Mouse (Mus musculus) cerebellum, adult 11 months (tissue): ENCODE measurements around the gene Olfr1496.
A peak's percentile ranks its signal among the peaks of the same experiment; 100 is the strongest.
"Not testable (repeated sequence)": the region's sequence is repeated elsewhere in the genome, so short reads cannot be mapped to it uniquely, and the experiment has no call there.

Experiments used
- DNase-seq: peaks from one replicate; pipeline ENCODE4 v3.0.0; 2022

The Olfr1496 gene

DNA sequence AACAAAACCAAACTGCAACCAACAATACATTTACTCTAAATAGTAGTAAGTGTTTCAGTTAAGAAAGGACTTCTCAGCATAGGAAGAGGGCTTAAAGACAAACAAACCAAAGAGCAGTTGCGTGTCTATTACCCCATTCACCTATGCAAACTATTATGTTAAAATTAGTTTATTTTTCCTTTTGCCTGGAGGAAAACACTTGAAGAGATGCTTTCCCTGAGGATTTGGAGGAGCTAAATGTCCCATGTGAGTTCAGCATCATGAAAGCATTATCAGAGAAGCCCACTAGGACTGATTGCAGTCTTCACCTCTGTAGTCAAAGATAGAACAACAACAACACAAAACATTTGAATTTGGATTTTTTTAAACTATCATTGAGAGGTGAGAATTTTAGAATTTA is at the start of gene Olfr1496:
Olfr1496 (plus strand) TSS at position 301 of the 400 bp plus-strand sequence.
- no peak for DNase-seq

DNA sequence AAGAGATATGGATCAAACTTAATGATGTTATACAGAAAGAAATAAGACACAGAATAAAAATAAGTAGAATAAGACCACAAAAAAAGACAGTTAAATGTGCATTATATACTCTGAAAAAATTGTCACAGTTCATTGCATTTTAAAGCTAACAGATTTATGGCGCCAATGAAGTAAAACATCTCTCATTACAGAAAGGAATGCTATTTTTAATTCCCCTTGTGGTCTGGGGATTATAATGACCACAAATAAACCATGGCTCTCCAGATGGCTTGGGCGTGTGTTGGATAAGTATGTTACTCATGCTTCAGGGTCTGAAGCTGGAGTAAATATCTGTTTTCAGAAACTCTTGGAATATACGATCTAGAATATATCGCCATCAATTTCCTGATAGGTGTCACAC is 38.2 kb upstream of the Olfr1496 start, which contains the start of gene Olfr1494:
Olfr1494 (plus strand) TSS at position 301 of the 400 bp plus-strand sequence.
- no peak for DNase-seq

DNA sequence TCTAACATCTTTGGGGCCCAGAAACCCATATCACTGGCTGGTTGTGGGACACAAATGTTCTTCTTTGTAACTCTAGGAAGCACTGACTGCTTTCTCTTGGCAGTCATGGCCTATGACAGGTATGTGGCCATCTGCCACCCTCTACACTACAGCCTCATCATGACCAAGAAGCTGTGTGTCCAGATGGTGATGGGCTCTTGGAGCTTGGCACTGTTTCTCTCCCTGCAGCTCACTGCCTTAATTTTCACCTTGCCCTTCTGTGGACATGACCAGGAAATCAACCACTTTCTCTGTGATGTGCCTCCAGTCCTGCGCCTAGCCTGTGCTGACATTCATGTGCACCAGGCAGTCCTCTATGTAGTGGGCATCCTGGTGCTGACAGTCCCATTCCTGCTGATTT is 28.3 kb upstream of the Olfr1496 start:
- DNase-seq, result peak; percentile 20

DNA sequence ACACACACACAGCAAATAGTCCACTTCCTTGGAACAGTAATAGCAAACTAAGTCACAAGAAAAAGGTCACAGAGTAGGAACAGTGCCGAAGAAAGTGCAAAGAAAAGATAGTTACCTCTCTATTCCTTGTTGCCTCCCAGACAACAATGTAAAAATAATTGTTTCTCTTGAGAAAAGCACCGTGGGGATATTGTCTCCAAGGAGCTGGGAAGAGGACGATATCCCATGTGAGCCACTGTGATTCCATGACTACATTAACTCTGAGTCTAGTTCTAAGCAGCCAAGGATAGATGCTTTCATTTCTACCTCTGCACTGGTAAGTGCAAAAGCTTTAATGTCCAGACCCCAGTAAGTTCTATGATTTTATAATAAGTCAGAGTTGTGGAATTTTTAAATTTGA is 13.4 kb upstream of the Olfr1496 start, which contains the start of gene Olfr1495:
Olfr1495 (plus strand) TSS at position 301 of the 400 bp plus-strand sequence.
- no peak for DNase-seq

DNA sequence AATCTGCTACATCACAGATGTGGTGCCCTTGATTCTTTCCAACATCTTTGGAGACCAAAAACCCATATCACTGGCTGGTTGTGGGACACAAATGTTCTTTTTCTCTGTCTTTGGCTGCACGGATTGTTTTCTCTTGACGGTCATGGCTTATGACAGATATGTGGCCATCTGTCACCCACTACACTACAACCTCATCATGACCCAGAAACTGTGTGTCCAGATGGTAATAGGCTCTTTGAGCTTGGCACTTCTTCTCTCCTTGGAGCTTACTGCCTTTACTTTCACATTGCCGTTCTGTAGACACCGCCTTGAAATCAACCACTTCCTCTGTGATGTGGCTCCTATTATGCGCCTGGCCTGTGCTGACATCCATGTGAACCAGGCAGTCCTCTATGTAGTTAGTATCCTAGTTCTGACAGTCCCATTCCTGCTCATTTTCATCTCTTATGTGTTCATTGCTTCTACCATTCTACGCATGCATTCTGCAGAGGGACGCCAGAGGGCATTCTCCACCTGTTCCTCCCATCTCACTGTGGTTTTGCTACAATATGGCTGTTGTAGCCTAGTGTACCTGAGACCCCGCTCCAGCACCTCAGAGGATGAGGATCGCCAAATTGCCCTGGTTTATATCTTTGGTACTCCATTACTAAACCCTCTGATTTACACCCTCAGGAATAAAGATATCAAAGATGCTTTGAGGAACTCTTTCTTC is 9.0 kb upstream of the Olfr1496 start:
- peak; percentile 16 for DNase-seq

DNA sequence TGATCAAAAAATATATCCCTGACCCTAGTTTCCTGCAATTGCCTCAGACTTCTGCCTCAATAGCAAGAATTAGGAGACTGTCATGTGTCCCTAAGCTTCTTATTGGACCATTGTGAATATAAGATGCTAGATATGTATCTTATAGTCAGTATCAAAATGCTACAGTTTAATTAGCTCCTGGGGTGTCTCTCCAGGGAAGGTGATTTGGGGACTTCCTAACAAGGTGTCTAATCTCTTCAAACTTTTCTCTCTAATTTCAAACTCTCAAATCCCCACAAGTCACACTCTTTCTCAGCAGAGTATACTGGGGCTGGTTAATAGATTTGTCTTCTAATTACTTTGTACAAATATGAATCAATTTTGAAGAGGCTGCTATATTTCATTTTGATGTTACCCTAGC is 20.4 kb downstream of the Olfr1496 start, which contains the start of gene Olfr1497:
Olfr1497 (minus strand) TSS at position 101 of the 400 bp plus-strand sequence.
- DNase-seq, result no peak

DNA sequence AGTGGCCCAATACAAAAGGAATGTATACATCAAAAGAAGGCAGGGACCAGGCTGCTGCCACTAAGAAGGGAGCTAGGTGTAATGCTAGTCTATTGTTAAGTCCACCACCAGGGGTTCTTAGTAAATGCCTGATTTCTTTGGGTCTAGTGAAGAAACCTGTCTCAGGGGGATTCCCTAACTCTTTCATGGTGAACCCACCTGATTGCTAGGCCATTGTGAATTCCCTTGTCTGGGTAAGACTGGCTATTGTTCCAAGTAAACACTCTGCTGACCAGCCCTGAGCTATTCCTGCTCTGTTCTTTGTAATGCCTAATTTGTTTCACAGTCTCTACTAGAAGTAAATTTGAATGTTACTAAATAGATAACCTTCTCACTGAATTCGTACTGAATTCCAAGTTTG is 27.8 kb downstream of the Olfr1496 start:
- DNase-seq, result not testable (repeated sequence)

DNA sequence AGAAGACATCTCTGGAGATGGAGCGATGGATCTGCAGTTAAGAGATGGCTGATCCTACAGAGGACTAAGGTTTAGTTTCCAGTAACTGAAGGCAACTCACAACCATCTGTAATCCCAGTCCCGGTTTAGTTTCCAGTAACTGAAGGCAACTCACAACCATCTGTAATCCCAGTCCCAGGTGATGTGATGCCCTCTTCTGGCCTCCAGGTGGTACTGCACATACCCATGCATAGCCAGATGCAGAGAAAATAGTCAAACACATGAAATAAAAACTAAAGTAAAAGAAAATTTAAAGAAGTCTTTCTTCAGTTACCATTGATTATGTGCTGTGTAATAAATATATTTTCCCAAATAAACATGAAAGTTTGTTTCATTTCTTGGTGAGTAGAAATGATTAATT is 35.1 kb downstream of the Olfr1496 start:
- DNase-seq, result no peak

DNA sequence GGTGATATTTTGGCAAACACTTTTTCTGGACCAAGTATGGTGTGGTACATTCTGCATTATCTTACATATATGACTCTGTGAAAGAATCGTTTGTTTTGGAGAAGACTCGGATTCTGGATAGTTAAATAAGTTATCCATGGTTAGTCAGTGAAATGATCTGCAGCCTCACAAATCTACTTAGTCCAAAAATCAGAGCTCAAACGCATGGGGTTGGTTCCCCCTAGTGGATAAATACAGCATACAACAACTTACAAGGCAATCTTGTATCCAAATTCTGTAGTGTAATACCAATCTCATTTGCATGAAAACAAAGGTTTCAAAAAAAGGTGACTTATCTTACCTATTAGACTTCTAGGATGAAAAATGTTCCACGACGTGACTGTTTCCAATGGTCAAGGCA is 41.1 kb downstream of the Olfr1496 start:
- no peak for DNase-seq

DNA sequence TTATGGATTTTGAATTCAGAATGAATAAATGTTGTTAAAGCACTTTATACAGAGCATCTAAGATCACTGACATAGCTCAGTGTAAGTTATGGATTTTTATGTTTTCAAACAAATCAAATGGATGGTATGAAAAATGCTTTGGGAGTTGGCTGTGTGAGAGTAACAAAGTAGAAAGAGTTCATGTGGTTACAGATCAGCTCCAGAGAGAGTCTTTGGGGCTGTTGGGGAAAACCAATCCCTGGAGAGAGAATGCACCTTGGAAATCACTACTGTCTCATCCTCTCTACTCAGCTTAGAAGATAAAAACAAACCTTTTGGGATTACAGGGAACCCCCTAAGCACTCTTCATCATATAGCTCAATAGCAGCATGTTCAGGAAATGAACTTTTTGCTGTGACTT is 41.7 kb downstream of the Olfr1496 start, which contains the start of gene Olfr1499:
Olfr1499 (minus strand) TSS at position 101 of the 400 bp plus-strand sequence.
- DNase-seq, result no peak

DNA sequence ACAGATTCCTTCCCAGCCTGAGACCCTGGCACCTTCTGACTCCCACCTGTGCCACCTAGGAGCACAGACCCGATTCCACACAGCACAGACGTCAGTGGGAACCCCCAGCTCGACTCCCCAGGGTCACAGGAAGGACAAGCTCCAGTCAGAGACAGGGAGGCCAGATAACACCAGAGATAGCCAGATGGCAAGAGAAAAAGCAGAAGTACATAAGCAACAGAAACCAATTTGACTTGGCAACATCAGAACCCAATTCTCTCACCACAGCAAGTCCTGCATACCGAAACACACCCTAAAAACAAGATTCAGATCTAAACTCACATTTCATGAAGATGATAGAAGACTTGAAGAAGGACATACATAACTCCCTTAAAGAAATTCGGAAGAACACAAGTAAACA is 43.2 kb downstream of the Olfr1496 start:
- no peak for DNase-seq

DNA sequence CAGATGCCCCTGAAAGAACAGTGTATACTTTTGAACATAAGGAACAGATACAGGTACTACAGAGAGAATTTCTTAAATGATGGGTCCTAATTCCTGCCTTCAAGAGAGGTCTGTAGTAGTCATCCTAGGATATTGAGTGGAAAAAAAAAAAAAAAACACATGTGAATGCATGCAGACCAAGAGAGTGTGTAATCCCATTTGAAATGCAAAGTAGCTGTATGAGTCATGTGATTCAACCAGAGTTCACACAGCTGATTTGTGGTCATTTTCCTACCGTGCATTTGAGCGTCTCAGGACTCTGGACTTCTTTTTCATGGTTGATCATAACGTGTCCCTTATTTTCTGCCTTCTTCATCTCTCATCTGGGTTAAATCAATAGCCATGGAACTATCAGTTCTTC is 50.8 kb downstream of the Olfr1496 start:
- DNase-seq, result no peak

DNA sequence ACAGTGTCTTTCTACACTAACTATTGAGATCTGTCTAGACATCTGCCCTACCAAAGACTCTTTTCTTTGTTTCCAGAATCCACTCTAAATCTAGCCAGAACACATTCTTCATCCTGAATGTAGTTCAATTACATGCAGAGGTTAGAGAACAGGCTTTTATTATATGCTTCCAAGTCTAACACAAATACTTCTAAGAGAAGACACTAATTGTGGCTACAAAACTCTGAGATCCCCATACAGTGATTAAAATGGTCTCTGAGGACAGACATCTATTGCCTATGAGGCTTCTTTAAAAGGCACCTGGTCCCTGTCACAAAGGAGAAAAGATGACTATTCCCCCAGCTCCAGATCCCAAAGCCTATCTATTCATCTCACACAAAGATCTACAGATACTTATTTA is 52.7 kb downstream of the Olfr1496 start, which contains the start of gene Olfr1500:
Olfr1500 (minus strand) TSS at position 101 of the 400 bp plus-strand sequence.
- DNase-seq, result no peak
